ENCODE assay signal across 8 mouse cellular contexts in the genomic region with DNA sequence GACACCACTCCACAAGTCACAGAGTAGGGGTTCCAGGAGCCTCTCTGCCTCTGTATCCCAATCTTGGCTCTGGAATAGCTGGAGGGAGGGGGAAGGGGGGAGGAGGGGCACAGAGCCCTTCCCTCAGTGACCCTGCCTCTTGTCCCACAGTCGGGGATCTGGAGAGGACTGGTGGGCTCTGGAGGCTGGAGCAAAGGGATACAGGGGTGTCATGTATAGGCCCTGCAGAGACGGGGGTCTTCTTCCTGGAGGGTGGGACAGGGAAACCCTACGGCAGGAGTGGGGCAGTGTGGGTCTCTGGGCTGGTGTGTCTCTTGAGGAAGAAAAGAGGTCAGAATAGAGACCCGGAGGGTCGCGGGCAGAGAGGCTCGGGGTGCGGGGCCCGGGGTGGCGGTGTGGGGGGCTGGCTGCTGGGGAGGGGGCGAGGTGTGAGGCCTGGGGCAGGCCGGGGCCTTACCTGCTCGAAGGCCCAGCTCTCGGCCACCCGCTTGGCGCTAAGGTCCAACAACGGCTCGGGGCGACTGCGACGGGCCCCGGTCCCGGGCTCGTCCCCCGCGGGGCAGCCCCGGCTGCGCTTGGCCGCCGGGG. TPM values are rescaled to one million over a fixed set of nuclear protein-coding genes. Genes with fewer than 3 reads are reported as not detected.
DNase-seq lines count a peak whose midpoint lies in the region; ATAC-seq and TF ChIP-seq lines count a peak whose summit lies in the region.

No protein-coding gene starts in this region.

- H3K36me3 ChIP-seq in hindbrain, embryonic 10.5 days, result peaks cover 35% of the 10 kb centered on the region
- no peaks in the 10 kb centered on the region for H3K36me3 ChIP-seq in liver, embryonic 16.5 days (ENCODE audit: control insufficient read depth, insufficient read depth)

- ATAC-seq in liver, embryonic 16.5 days (ENCODE audit: low read depth), result no peak

- H3K4me3 ChIP-seq in bone marrow, adult 2 months (replicated peaks; ENCODE audit: control insufficient read depth, low read depth, low read length), result peak overlapping the region; percentile 82
- peak overlapping the region; percentile 98 for H3K4me3 ChIP-seq in hindbrain, embryonic 10.5 days
- H3K4me3 ChIP-seq in liver, embryonic 16.5 days (ENCODE audit: low read depth, low read length), result peak overlapping the region; percentile 88

- WGBS in bone marrow, adult 2 months, result under 1% methylated on average over 30 of the region's 30 CpGs
- WGBS in hindbrain, embryonic 10.5 days, result under 1% methylated on average over 30 of the region's 30 CpGs
- 0% methylated on average over 25 of the region's 30 CpGs for WGBS in liver, embryonic 16.5 days (ENCODE audit: insufficient replicate concordance)

- intact Hi-C loops in heart, postnatal 25 days (cut with DNase I), result loop anchor here (1.0 to 10.0 kb wide), 3 partner anchors 14 to 52 kb away; partner anchors contain the start of gene Nanos3

- H3K27ac ChIP-seq in bone marrow, adult 2 months (ENCODE audit: control insufficient read depth, insufficient read depth, low read depth, low read length, poor library complexity), result no peak overlapping the region; the same call in 1 of the 2 replicates
- peak overlapping the region; percentile 98 for H3K27ac ChIP-seq in hindbrain, embryonic 10.5 days
- H3K27ac ChIP-seq in liver, embryonic 16.5 days (ENCODE audit: low read length), result peak overlapping the region; percentile 62

- H3K4me1 ChIP-seq in bone marrow, adult 2 months (ENCODE audit: control insufficient read depth, insufficient read depth, low read length), result peaks cover 3% of the 10 kb centered on the region; the same call in 1 of the 2 replicates
- peaks cover 28% of the 10 kb centered on the region for H3K4me1 ChIP-seq in hindbrain, embryonic 10.5 days (replicated peaks)
- H3K4me1 ChIP-seq in liver, embryonic 16.5 days (ENCODE audit: control insufficient read depth, low read depth, low read length), result peaks cover 18% of the 10 kb centered on the region

- H3K27me3 ChIP-seq in hindbrain, embryonic 10.5 days (ENCODE audit: insufficient read depth, poor library complexity, severe bottlenecking), result no peaks in the 10 kb centered on the region
- H3K27me3 ChIP-seq in liver, embryonic 16.5 days (ENCODE audit: control insufficient read depth, insufficient read depth, low read depth, low read length), result no peaks in the 10 kb centered on the region

- TF ChIP-seq POLR2A in bone marrow, adult 2 months (IDR thresholded peaks at IDR 0.05; ENCODE audit: borderline replicate concordance, control insufficient read depth, low read depth, low read length), result no peak

- no peak for TF ChIP-seq CTCF in bone marrow, adult 2 months (IDR thresholded peaks at IDR 0.05; ENCODE audit: control insufficient read depth, insufficient read depth, low read length)

- peak overlapping the region; percentile 97 for H3K9ac ChIP-seq in liver, embryonic 16.5 days (ENCODE audit: low read depth, low read length)

- no peaks in the 10 kb centered on the region for H3K9me3 ChIP-seq in hindbrain, embryonic 10.5 days
- no peaks in the 10 kb centered on the region for H3K9me3 ChIP-seq in liver, embryonic 16.5 days (replicated peaks; ENCODE audit: control insufficient read depth, low read length)

- DNase-seq in heart, adult 9 months (ENCODE audit: low spot score in 2 of 2), result peak; percentile 19 to 36
- DNase-seq in heart, postnatal 25 days (ENCODE audit: low spot score), result no peak
- DNase-seq in hindbrain, embryonic 10.5 days (ENCODE audit: low spot score), result no peak
- peak; percentile 18 for DNase-seq in yolk sac, embryonic 10.5 days (ENCODE audit: low spot score)
- DNase-seq in T-cell, adult 2 months (ENCODE audit: low spot score), result no peak
- DNase-seq in right cerebral cortex, postnatal 10 days (ENCODE audit: low spot score in 2 of 2), result no peak

- H3K4me2 ChIP-seq in liver, embryonic 16.5 days (ENCODE audit: low read depth, low read length), result peak overlapping the region; percentile 93

RNA-seq across cellular contexts. Expression of gene Zswim4, which starts 0.4 kb away (rescaled TPM):
- 1 to 10 TPM; 8.2 to 8.8 TPM for total RNA-seq in heart, postnatal 25 days (2021)
- 2.0 and 4.0 TPM in 2 replicates for polyA plus RNA-seq in bone marrow, adult 2 months (2011; ENCODE audit: insufficient read depth, insufficient read length, low replicate concordance, missing spikeins)
- 36.9 and 53.5 TPM in 2 replicates for polyA plus RNA-seq in hindbrain, embryonic 10.5 days (2016; fragmentation: Nextera tagmentation; extraction: Ambion mirVana)
- polyA plus RNA-seq in liver, embryonic 16.5 days (2015; fragmentation: Nextera tagmentation; extraction: Ambion mirVana), result 2.2 and 2.8 TPM in 2 replicates

RNA-seq across cellular contexts. Expression of gene D8Ertd738e, which starts 13.0 kb away (rescaled TPM):
- 100 to 1,000 TPM; 227 to 240 TPM for total RNA-seq in heart, postnatal 25 days (2021)
- polyA plus RNA-seq in bone marrow, adult 2 months (2011; ENCODE audit: insufficient read depth, insufficient read length, low replicate concordance, missing spikeins), result 101 and 196 TPM in 2 replicates
- polyA plus RNA-seq in hindbrain, embryonic 10.5 days (2016; fragmentation: Nextera tagmentation; extraction: Ambion mirVana), result 386 TPM in 2 replicates
- 175 and 185 TPM in 2 replicates for polyA plus RNA-seq in liver, embryonic 16.5 days (2015; fragmentation: Nextera tagmentation; extraction: Ambion mirVana)

RNA-seq across cellular contexts. Expression of gene Mri1, which starts 20.6 kb away (rescaled TPM):
- total RNA-seq in heart, postnatal 25 days (2021), result 10 to 100 TPM; 10.2 to 10.3 TPM
- 11.1 and 26.0 TPM in 2 replicates for polyA plus RNA-seq in bone marrow, adult 2 months (2011; ENCODE audit: insufficient read depth, insufficient read length, low replicate concordance, missing spikeins)
- 65.3 and 72.1 TPM in 2 replicates for polyA plus RNA-seq in hindbrain, embryonic 10.5 days (2016; fragmentation: Nextera tagmentation; extraction: Ambion mirVana)
- 27.1 and 27.9 TPM in 2 replicates for polyA plus RNA-seq in liver, embryonic 16.5 days (2015; fragmentation: Nextera tagmentation; extraction: Ambion mirVana)

RNA-seq across cellular contexts. Expression of gene Ccdc130, which starts 33.7 kb away (rescaled TPM):
- total RNA-seq in heart, postnatal 25 days (2021), result 10 to 100 TPM in 1 of 2 experiments, 1 to 10 TPM in 1; 9.2 to 10.3 TPM
- 9.4 and 27.9 TPM in 2 replicates for polyA plus RNA-seq in bone marrow, adult 2 months (2011; ENCODE audit: insufficient read depth, insufficient read length, low replicate concordance, missing spikeins)
- polyA plus RNA-seq in hindbrain, embryonic 10.5 days (2016; fragmentation: Nextera tagmentation; extraction: Ambion mirVana), result 22.2 and 27.2 TPM in 2 replicates
- polyA plus RNA-seq in liver, embryonic 16.5 days (2015; fragmentation: Nextera tagmentation; extraction: Ambion mirVana), result 5.6 and 6.2 TPM in 2 replicates

RNA-seq across cellular contexts. Expression of gene Nanos3, which starts 51.5 kb away (rescaled TPM):
- 1 to 10 TPM in 1 of 2 experiments, under 1 TPM in 1; 0.73 to 1.4 TPM for total RNA-seq in heart, postnatal 25 days (2021)
- polyA plus RNA-seq in bone marrow, adult 2 months (2011; ENCODE audit: insufficient read depth, insufficient read length, low replicate concordance, missing spikeins), result 3.0 TPM in 1 of 2 replicates, not detected in the other
- polyA plus RNA-seq in hindbrain, embryonic 10.5 days (2016; fragmentation: Nextera tagmentation; extraction: Ambion mirVana), result 2.5 and 6.8 TPM in 2 replicates
- not detected in 2 replicates for polyA plus RNA-seq in liver, embryonic 16.5 days (2015; fragmentation: Nextera tagmentation; extraction: Ambion mirVana)

Comparison
In these comparisons a context has a peak if more than half of its experiments do, and no peak if none do; other contexts are left out.
1. DNase-seq: peak in heart, adult 9 months (2 of 2) and yolk sac, embryonic 10.5 days (single experiment); none in heart, postnatal 25 days (single experiment), hindbrain, embryonic 10.5 days (single experiment), T-cell, adult 2 months (single experiment) and right cerebral cortex, postnatal 10 days (0 of 2).
2. Peak in every context shown above with its lines, with median percentiles within 50 percentile points of each other: H3K4me3 ChIP-seq.